Mouse (Mus musculus) olfactory bulb, adult 2 months (tissue): ENCODE results near the gene Olfr71.

Experiments used
- CTCF ChIP-seq: fragments of 200-500 bp; IDR thresholded peaks from 2 replicates; pipeline ENCODE4 v1.5.1; 2012; ENCODE audit warnings: low read depth, mild to moderate bottlenecking, low read length, moderate library complexity; ENCODE audit not compliant: insufficient read depth
- POLR2A ChIP-seq: fragments of 200-500 bp; IDR thresholded peaks from 2 replicates; pipeline ENCODE4 v1.6.1; 2012; ENCODE audit warnings: mild to moderate bottlenecking, low read depth, low read length, moderate library complexity; ENCODE audit not compliant: insufficient read depth

- TF ChIP-seq POLR2A: no peak
- TF ChIP-seq CTCF: no peak
These were observed 54.3 kb downstream of the Olfr71 start for GRCm38 (mm10) chr4:43655656-43656338.
